8 mouse cellular contexts compared by ENCODE assay signal in genomic region chr14:121780942-121781531, GRCm38 (mm10). TPM values are rescaled to one million over a fixed set of nuclear protein-coding genes. Genes with fewer than 3 reads are reported as not detected.
DNase-seq lines count a peak whose midpoint lies in the region; ATAC-seq and TF ChIP-seq lines count a peak whose summit lies in the region.

No protein-coding gene starts in this region.

- no peak overlapping the region for H3K9ac ChIP-seq in heart, adult 2 months (ENCODE audit: low read depth, low read length)
- H3K9ac ChIP-seq in kidney, embryonic 14.5 days (ENCODE audit: low read depth, low read length): no peak overlapping the region
- H3K9ac ChIP-seq in lung, embryonic 16.5 days (ENCODE audit: low read length): 0 out of 2 replicates have a peak overlapping the region, but pooled peaks have one; percentile 29
- H3K9ac ChIP-seq in forebrain, embryonic 14.5 days (ENCODE audit: low read length): no peak overlapping the region

- H3K9me3 ChIP-seq in kidney, embryonic 14.5 days (ENCODE audit: control insufficient read depth, low read length): no peaks in the 10 kb centered on the region
- H3K9me3 ChIP-seq in lung, embryonic 16.5 days (ENCODE audit: control insufficient read depth, low read length): no peaks in the 10 kb centered on the region
- H3K9me3 ChIP-seq in forebrain, embryonic 14.5 days (replicated peaks; ENCODE audit: control insufficient read depth, low read length): no peaks in the 10 kb centered on the region

- 0 out of 2 replicates have a peak, but pooled peaks cover 2% of the 10 kb centered on the region for H3K79me2 ChIP-seq in heart, adult 2 months (replicated peaks; ENCODE audit: control insufficient read depth, insufficient read depth, low read length)

- peak; percentile 64; the same call in 1 of the 2 replicates for ATAC-seq in kidney, embryonic 14.5 days (ENCODE audit: low FRiP score, low TSS enrichment)
- ATAC-seq in lung, embryonic 16.5 days (ENCODE audit: low read depth): peak; percentile 77
- ATAC-seq in forebrain, embryonic 14.5 days: no peak

- peak overlapping the region; percentile 23 for H3K4me3 ChIP-seq in heart, adult 2 months
- no peak overlapping the region for H3K4me3 ChIP-seq in kidney, embryonic 14.5 days (ENCODE audit: low read length)
- H3K4me3 ChIP-seq in lung, embryonic 16.5 days (ENCODE audit: low read length): no peak overlapping the region
- H3K4me3 ChIP-seq in forebrain, embryonic 14.5 days (ENCODE audit: low read depth, low read length): no peak overlapping the region

- H3K36me3 ChIP-seq in heart, adult 2 months (ENCODE audit: control insufficient read depth, insufficient read depth, low read length): peaks cover 2% of the 10 kb centered on the region; the same call in 1 of the 2 replicates
- H3K36me3 ChIP-seq in kidney, embryonic 14.5 days (ENCODE audit: control insufficient read depth, insufficient read depth, low read length): no peaks in the 10 kb centered on the region
- no peaks in the 10 kb centered on the region for H3K36me3 ChIP-seq in lung, embryonic 16.5 days (ENCODE audit: control insufficient read depth, insufficient read depth, low read length)
- H3K36me3 ChIP-seq in forebrain, embryonic 14.5 days (ENCODE audit: control insufficient read depth, insufficient read depth, low read length): no peaks in the 10 kb centered on the region

- H3K27me3 ChIP-seq in heart, adult 2 months (ENCODE audit: control insufficient read depth, insufficient read depth, low read length): no peaks in the 10 kb centered on the region
- no peaks in the 10 kb centered on the region for H3K27me3 ChIP-seq in kidney, embryonic 14.5 days (ENCODE audit: control insufficient read depth, insufficient read depth, low read length)
- H3K27me3 ChIP-seq in lung, embryonic 16.5 days (ENCODE audit: control insufficient read depth, insufficient read depth, low read depth, low read length): no peaks in the 10 kb centered on the region
- no peaks in the 10 kb centered on the region for H3K27me3 ChIP-seq in forebrain, embryonic 14.5 days (replicated peaks; ENCODE audit: control insufficient read depth, insufficient read depth, low read length)

- intact Hi-C loops in heart, adult 2 months (cut with DNase I): loop anchor here (2.0 kb wide), 1 partner anchor 16 kb away; the partner anchor contains the start of gene Dock9

- no peak overlapping the region for H3K4me2 ChIP-seq in kidney, embryonic 14.5 days (replicated peaks; ENCODE audit: low read depth, low read length)
- H3K4me2 ChIP-seq in lung, embryonic 16.5 days (ENCODE audit: low read depth, low read length): no peak overlapping the region
- no peak overlapping the region for H3K4me2 ChIP-seq in forebrain, embryonic 14.5 days (ENCODE audit: low read length)

- DNase-seq in adrenal gland, adult 2 months: peak; percentile 32
- no peak for DNase-seq in adrenal gland, postnatal 4 days (ENCODE audit: low spot score in 2 of 2)
- DNase-seq in heart, adult 2 months: peak; percentile 56 to 73
- DNase-seq in ovary, postnatal 14 days (ENCODE audit: low spot score): no peak
- DNase-seq in forebrain, embryonic 14.5 days (ENCODE audit: low spot score): no peak
- DNase-seq in right cerebral cortex, postnatal 36 days (ENCODE audit: low spot score in 2 of 2): no peak

- H3K4me1 ChIP-seq in heart, adult 2 months (ENCODE audit: control insufficient read depth, insufficient read depth, low read length): peaks cover 7% of the 10 kb centered on the region
- H3K4me1 ChIP-seq in kidney, embryonic 14.5 days (ENCODE audit: control insufficient read depth, insufficient read depth, low read length): peaks cover 13% of the 10 kb centered on the region
- peaks cover 30% of the 10 kb centered on the region for H3K4me1 ChIP-seq in lung, embryonic 16.5 days (replicated peaks; ENCODE audit: control insufficient read depth, insufficient read depth, low read length)
- no peaks in the 10 kb centered on the region for H3K4me1 ChIP-seq in forebrain, embryonic 14.5 days (ENCODE audit: control insufficient read depth, insufficient read depth, low read length)

- WGBS in heart, adult 2 months: 47% methylated on average over 12 of the region's 12 CpGs
- WGBS in kidney, embryonic 14.5 days: 30% methylated on average over 12 of the region's 12 CpGs
- WGBS in lung, embryonic 16.5 days: 19% methylated on average over 12 of the region's 12 CpGs
- 61% methylated on average over 12 of the region's 12 CpGs for WGBS in forebrain, embryonic 14.5 days

- peak; percentile 86 for TF ChIP-seq POLR2A in heart, adult 2 months (IDR thresholded peaks at IDR 0.05; ENCODE audit: insufficient read depth, low read depth, low read length)

- TF ChIP-seq EP300 in heart, adult 2 months (IDR thresholded peaks at IDR 0.05; ENCODE audit: insufficient read depth, low read depth, low read length): peak; percentile 97

- TF ChIP-seq CTCF in heart, adult 2 months (IDR thresholded peaks at IDR 0.05): no peak

- H3K27ac ChIP-seq in heart, adult 2 months: peak overlapping the region; percentile 93
- peak overlapping the region; percentile 70 for H3K27ac ChIP-seq in kidney, embryonic 14.5 days (ENCODE audit: low read depth, low read length)
- peak overlapping the region; percentile 88 for H3K27ac ChIP-seq in lung, embryonic 16.5 days (ENCODE audit: low read length)
- H3K27ac ChIP-seq in forebrain, embryonic 14.5 days (ENCODE audit: low read depth, low read length): no peak overlapping the region

RNA-seq across cellular contexts. Expression of gene Dock9, which starts 16.6 kb away (rescaled TPM):
- total RNA-seq in adrenal gland, adult 2 months (2021): 10 to 100 TPM; 18.6 to 29.2 TPM
- 8.0 and 10.0 TPM in 2 replicates for polyA plus RNA-seq in adrenal gland, adult 2 months (2012; rRNA removed)
- 10 to 100 TPM; 30.1 to 35.0 TPM for total RNA-seq in adrenal gland, postnatal 4 days (2021)
- total RNA-seq in heart, adult 2 months (2021): 10 to 100 TPM; 24.0 to 25.7 TPM
- 19.8 and 27.1 TPM in 2 replicates for polyA plus RNA-seq in heart, adult 2 months (2012; rRNA removed)
- polyA plus RNA-seq in kidney, embryonic 14.5 days (2014; fragmentation: Nextera tagmentation; extraction: Ambion mirVana): 8.3 and 14.3 TPM in 2 replicates
- 14.3 and 15.1 TPM in 2 replicates for polyA plus RNA-seq in lung, embryonic 16.5 days (2015; fragmentation: Nextera tagmentation; extraction: Ambion mirVana)
- polyA plus RNA-seq in forebrain, embryonic 14.5 days (2014; fragmentation: Nextera tagmentation; extraction: Ambion mirVana): 8.5 and 12.6 TPM in 2 replicates

Comparison
In these comparisons a context has a peak if more than half of its experiments do, and no peak if none do; other contexts are left out.
1. DNase-seq: peak in adrenal gland, adult 2 months (single experiment) and heart, adult 2 months (2 of 2); none in adrenal gland, postnatal 4 days (0 of 2), ovary, postnatal 14 days (single experiment), forebrain, embryonic 14.5 days (single experiment) and right cerebral cortex, postnatal 36 days (0 of 2).